Mouse (Mus musculus) spleen, adult 2 months (tissue): ENCODE results near the gene Dld. TPM values are rescaled to one million over a fixed set of nuclear protein-coding genes. Genes with fewer than 3 reads are reported as not detected.

Experiments used
- DNase-seq, 2 experiments: peaks; one replicate each; pipeline versions ENCODE4 v3.0.0 to v3.0.0-alpha.2; 2012 to 2021; ENCODE audit warnings: low spot score in 2 of 2, low read depth in 1 of 2
- H3K27ac ChIP-seq: fragments of 200-500 bp; 2 replicates; pipeline ENCODE4 v1.5.1; 2012; ENCODE audit warnings: low read length, inconsistent platforms; ENCODE audit not compliant: insufficient read depth
- H3K27me3 ChIP-seq: fragments of 200-500 bp; 2 replicates; pipeline ENCODE4 v1.6.1; 2012; ENCODE audit warnings: mild to moderate bottlenecking, moderate library complexity, low read length, inconsistent platforms; ENCODE audit not compliant: control insufficient read depth, insufficient read depth
- H3K36me3 ChIP-seq: fragments of 200-500 bp; 2 replicates; pipeline ENCODE4 v1.6.1; 2012; ENCODE audit warnings: mild to moderate bottlenecking, low read length, inconsistent platforms; ENCODE audit not compliant: control insufficient read depth, insufficient read depth
- H3K4me1 ChIP-seq: fragments of 200-500 bp; 2 replicates; pipeline ENCODE4 v1.6.1; 2011; ENCODE audit warnings: inconsistent platforms; ENCODE audit not compliant: control insufficient read depth, insufficient read depth, insufficient read length
- H3K4me3 ChIP-seq: fragments of 200-500 bp; 2 replicates; pipeline ENCODE4 v1.5.1; 2011; ENCODE audit warnings: mild to moderate bottlenecking, inconsistent platforms; ENCODE audit not compliant: insufficient read depth, insufficient read length; ENCODE audit errors: extremely low read depth
- CTCF ChIP-seq: fragments of 200-500 bp; IDR thresholded peaks from 2 replicates; pipeline ENCODE4 v1.5.1; 2011; ENCODE audit warnings: mild to moderate bottlenecking, inconsistent platforms; ENCODE audit not compliant: insufficient read depth, insufficient read length, insufficient replicate concordance; ENCODE audit errors: extremely low read depth
- POLR2A ChIP-seq: fragments of 200-500 bp; IDR thresholded peaks from 2 replicates; pipeline ENCODE4 v1.6.1; 2011; ENCODE audit warnings: low read depth, low read length, inconsistent platforms
- WGBS: fragments of 180-500 bp; shearing (Covaris S2); methylation state at CpG from one replicate; pipeline ENCODE4 v1.1.7; 2018; 5-methylcytosine and 5-hydroxymethylcytosine counted together
- polyA plus RNA-seq: library from polyadenylated mRNA; depleted of rRNA; stranded (reverse); fragments of >200 nt; gene quantifications from 2 replicates; pipeline ENCODE4 v1.2.3, GENCODE M21; 2012

Dld gene
- polyA plus RNA-seq, 1 experiment = 3.8 TPM

DNA sequence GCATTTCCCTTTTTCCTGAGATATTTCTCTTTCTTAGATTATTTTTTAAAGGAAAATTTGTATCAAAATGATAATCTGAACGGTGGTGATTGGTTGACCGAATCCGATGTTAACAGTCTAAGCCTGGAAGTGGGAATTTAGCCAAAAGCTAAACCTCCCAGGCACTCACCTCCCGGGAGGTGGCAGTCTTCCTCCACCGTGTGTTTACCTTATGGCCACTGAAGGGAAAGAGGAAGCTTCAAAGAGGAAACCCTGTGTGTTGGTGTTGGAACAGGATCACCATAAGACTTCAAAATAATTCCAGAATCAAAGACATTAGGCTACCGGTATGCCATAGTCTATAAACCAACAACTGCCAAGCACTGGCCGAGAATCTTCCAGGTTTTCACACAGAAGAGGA is 18.4 kb upstream of the Dld start:
- Histone ChIP-seq H3K27me3 (no peaks in the 10 kb centered on the region), H3K4me3 (no peak overlapping the region), H3K36me3 (no peaks in the 10 kb centered on the region), H3K27ac (no peak overlapping the region), H3K4me1 (no peaks in the 10 kb centered on the region)
- TF ChIP-seq CTCF (no peak), POLR2A (no peak)
- 70% methylated on average over 7 of the region's 7 CpGs for WGBS
- DNase-seq = no peak

DNA sequence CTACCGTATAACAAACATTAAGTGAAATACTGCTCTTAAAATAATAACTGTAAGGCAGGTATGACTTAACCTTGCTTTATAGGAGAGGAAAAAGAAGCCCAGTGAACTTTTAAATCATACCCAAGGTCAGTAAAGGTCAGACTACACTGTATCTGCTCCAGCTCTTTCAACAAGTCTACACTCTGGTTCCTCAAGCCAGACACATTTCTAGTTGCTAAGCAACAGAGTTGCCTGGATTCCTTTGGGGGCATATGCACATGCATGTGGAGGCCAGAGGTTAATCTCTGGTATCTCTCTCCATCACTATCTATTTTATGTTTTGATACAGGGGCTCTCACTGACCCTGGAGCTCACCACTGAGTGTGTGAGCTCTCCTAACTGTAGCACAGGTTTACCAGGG is 17.9 kb upstream of the Dld start:
- TF ChIP-seq POLR2A (no peak), CTCF (no peak)

GRCm38 (mm10) chr12:31367721-31368120 is 16.5 kb upstream of the Dld start:
- Histone ChIP-seq H3K4me1 (no peaks in the 10 kb centered on the region), H3K27me3 (no peaks in the 10 kb centered on the region), H3K36me3 (no peaks in the 10 kb centered on the region), H3K27ac (no peak overlapping the region), H3K4me3 (no peak overlapping the region)
- no peak for TF ChIP-seq CTCF
- no peak for TF ChIP-seq POLR2A
- 91% methylated on average over 5 of the region's 5 CpGs for WGBS
- DNase-seq = no peak

More for the DNA sequence above, 17.9 kb upstream of the Dld start:
- Histone ChIP-seq H3K4me3 (no peak overlapping the region; the same call in 1 of the 2 replicates), H3K27ac (no peak overlapping the region), H3K4me1 (no peaks in the 10 kb centered on the region), H3K36me3 (no peaks in the 10 kb centered on the region), H3K27me3 (no peaks in the 10 kb centered on the region)
- WGBS = 91% methylated on average over 1 of the region's 1 CpGs
- no peak for DNase-seq

DNA sequence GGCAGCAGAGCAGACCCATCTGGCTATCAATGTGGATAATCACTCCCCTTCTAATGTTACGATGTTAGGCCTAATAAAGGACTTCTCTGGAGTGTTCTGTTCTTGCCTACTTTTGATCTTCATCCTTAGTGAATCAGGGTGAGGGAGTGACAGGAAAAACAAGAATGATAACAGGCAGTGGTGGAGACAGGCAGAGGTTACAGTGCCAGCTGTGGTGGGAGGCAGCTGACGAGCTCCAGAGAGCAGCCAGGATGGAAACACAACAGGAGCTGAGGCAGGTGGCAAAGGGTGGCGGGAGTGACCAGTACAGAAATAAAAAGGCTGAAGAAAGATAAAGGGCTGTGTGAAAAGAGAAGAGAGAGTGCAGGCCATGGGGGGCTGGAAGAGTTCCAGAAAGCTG is 15.2 kb upstream of the Dld start:
- H3K27ac ChIP-seq = no peak overlapping the region
- no peaks in the 10 kb centered on the region for H3K4me1 ChIP-seq
- H3K4me3 ChIP-seq = no peak overlapping the region
- WGBS = 88% methylated on average over 3 of the region's 3 CpGs
- H3K27me3 ChIP-seq = no peaks in the 10 kb centered on the region
- H3K36me3 ChIP-seq = no peaks in the 10 kb centered on the region
- no peak for DNase-seq
- TF ChIP-seq POLR2A (no peak), CTCF (no peak)

GRCm38 (mm10) chr12:31350191-31350943 is 886 bp downstream of the Dld start:
- no peaks in the 10 kb centered on the region for H3K27me3 ChIP-seq
- 15% methylated on average over 15 of the region's 15 CpGs for WGBS
- no peaks in the 10 kb centered on the region; the same call in 1 of the 2 replicates for H3K4me1 ChIP-seq
- no peak overlapping the region for H3K27ac ChIP-seq
- peaks cover 5% of the 10 kb centered on the region for H3K36me3 ChIP-seq
- peak overlapping the region; percentile 71 for H3K4me3 ChIP-seq
- no peak for TF ChIP-seq CTCF
- TF ChIP-seq POLR2A = no peak
- DNase-seq = no peak

GRCm38 (mm10) chr12:31333261-31333660 is 18.0 kb downstream of the Dld start:
- WGBS = 92% methylated on average over 1 of the region's 1 CpGs
- no peaks in the 10 kb centered on the region for H3K27me3 ChIP-seq
- H3K4me1 ChIP-seq = no peaks in the 10 kb centered on the region
- H3K4me3 ChIP-seq = no peak overlapping the region
- H3K27ac ChIP-seq = no peak overlapping the region
- H3K36me3 ChIP-seq = peaks cover 29% of the 10 kb centered on the region
- TF ChIP-seq POLR2A (no peak), CTCF (no peak)
- no peak for DNase-seq

DNA sequence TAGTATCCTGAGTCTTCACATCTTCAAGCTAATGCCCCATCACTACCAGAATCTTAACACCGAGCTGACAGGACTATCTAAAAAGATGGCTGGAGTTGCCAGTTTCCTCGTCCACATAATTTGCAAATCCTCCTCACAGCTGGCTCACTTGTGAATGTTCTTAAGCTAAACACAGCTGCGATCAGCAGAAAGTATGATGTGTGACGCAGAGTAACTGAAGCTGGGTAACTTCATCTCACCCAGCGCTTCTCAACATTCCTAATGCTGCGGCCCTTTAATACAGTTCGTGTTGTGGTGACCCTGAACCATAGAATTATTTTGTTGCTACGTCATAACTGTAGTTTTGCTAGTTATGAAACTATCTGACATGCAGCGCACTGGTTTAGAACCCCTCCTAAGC is 24.1 kb downstream of the Dld start:
- TF ChIP-seq POLR2A = no peak
- TF ChIP-seq CTCF = no peak
- H3K4me3 ChIP-seq = no peak overlapping the region
- no peak overlapping the region for H3K27ac ChIP-seq
- WGBS = 94% methylated on average over 9 of the region's 9 CpGs
- H3K4me1 ChIP-seq = no peaks in the 10 kb centered on the region
- DNase-seq = no peak
- H3K27me3 ChIP-seq = no peaks in the 10 kb centered on the region
- peaks cover 3% of the 10 kb centered on the region for H3K36me3 ChIP-seq
